Mouse (Mus musculus) testis, adult 2 months (tissue): Measurements from ENCODE around the gene Crybb2.

Source experiments
- CTCF ChIP-seq: fragments of 200-500 bp; IDR thresholded peaks from 2 replicates; pipeline ENCODE4 v1.5.1; 2012; ENCODE audit warnings: low read depth, mild to moderate bottlenecking, inconsistent platforms, low read length, moderate library complexity; ENCODE audit not compliant: control insufficient read depth, insufficient read depth, insufficient replicate concordance
- POLR2A ChIP-seq: fragments of 200-500 bp; IDR thresholded peaks from 2 replicates; pipeline ENCODE4 v1.6.1; 2012; ENCODE audit warnings: low read depth, mild to moderate bottlenecking, inconsistent platforms, low read length, moderate library complexity; ENCODE audit not compliant: control insufficient read depth

GRCm38 (mm10) chr5:113097551-113097950 lies 27.6 kb upstream of the Crybb2 start:
- TF ChIP-seq CTCF, result no peak
- TF ChIP-seq POLR2A, result no peak
